Mouse (Mus musculus) splenic B cell, adult 2 months (primary cell): ENCODE data around the gene Setd3.

Experiments
- DNase-seq: peaks from one replicate; pipeline ENCODE4 v3.0.0-alpha.2; 2011; ENCODE audit warnings: low read depth, low spot score
- H3K27me3 ChIP-seq: 2 replicates; pipeline ENCODE4 v1.6.1; 2012; ENCODE audit warnings: mild to moderate bottlenecking, low read length, moderate library complexity, mixed read lengths; ENCODE audit not compliant: control insufficient read depth, poor library complexity, insufficient read depth, severe bottlenecking
- H3K36me3 ChIP-seq: 2 replicates; pipeline ENCODE4 v1.6.1; 2012; ENCODE audit warnings: mild to moderate bottlenecking, low read length, moderate library complexity, mixed read lengths; ENCODE audit not compliant: control insufficient read depth, poor library complexity, insufficient read depth, severe bottlenecking

Gene Setd3

DNA sequence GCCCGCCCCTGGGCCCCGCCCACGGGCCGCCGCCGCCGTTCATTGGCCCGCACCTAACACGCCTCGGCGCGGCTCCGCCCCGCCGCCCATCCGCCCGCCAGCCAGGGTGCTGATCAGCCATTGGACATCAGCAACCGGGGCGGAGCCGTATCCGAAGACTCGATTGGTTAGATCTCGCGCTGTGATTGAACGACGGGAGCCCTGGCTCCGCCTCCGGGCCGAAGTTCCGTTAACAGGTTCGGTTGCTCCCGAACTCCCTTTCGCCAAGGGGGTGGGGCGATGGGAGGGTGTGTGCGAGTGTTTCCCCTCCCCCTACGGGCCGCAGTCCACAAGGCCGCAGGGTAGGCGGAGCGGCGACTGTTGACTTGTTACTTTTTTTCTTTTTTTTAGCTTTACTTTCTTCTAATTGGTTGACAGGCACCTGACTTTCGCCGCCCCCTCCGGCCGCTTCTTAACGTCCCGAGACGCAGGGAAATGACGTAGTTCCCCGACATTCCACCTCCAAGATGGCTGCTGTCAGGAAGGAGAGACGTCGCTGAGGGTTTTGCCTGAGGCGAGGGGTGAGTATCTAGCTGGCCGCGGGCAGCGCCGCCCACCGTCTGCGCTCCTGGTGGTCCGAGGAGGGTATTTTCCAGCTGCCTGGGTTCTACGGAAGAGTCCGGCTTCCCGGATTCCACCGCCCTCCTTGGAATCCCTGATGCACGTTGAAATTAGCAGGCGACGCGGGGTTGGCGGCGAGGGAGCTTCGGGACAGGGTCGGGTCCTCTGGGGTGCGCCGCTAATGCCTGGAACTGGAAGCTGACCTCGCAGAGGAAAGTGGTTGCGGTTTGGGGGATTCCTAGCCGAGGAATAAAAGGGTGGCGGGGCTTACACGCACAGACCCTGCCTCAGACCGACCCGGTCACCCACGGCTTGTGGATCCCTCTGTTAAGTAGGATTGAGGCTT lies 480 bp upstream of the Setd3 start, which contains the start of gene Ccnk:
Gene Ccnk, plus strand, starts transcription at position 259 of the 946 bp plus-strand sequence.
- peaks cover 2% of the 10 kb centered on the region; the same call in 1 of the 2 replicates for H3K36me3 ChIP-seq
- peak; percentile 100 for DNase-seq
- no peaks in the 10 kb centered on the region for H3K27me3 ChIP-seq

DNA sequence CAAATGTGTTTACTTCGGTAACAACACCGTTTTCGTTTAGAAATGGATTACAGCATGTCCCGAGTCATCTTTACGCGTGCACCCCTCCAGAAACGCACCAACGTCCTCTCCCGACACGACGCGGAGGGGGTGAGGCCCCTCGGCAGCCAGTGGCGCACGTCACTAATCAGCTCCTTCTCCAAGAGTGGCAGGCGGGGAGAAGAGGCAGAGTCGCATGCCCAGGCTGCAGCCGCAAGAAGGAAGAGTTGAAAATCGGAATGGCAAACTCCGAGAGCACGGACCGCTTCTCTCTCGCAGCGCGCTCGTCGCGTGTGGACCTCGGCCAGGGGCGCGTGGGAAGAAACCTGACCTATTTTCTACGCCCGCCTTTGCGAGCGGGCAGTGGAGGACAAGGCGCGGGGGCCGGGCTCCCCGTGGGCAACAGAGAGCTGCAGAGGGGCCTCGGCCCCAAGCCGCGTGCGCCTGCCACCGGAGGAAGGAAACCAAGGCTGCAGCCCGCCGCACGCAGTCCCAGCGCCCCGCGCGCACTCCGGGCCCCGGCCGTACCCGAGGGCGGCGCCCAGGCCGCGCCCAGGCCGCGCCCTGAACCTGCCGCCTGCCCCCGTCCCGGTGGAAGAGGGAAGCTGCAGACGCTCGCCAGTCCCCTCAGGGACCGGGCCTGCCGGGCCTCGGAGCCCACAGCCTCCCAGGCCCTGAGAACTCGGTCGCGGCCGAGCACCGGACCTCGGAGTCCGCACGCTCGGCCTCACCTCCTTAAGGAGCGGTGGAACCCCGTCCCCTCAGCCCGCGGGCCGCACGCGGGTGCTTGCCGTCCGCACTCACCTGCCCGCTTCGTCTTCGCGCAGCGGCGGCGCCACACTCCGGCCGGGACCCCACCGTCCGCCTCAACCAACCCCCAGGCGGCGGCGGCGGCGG lies 526 bp downstream of the Setd3 start:
- H3K36me3 ChIP-seq, result peaks cover 2% of the 10 kb centered on the region; the same call in 1 of the 2 replicates
- H3K27me3 ChIP-seq, result no peaks in the 10 kb centered on the region
- DNase-seq, result no peak

DNA sequence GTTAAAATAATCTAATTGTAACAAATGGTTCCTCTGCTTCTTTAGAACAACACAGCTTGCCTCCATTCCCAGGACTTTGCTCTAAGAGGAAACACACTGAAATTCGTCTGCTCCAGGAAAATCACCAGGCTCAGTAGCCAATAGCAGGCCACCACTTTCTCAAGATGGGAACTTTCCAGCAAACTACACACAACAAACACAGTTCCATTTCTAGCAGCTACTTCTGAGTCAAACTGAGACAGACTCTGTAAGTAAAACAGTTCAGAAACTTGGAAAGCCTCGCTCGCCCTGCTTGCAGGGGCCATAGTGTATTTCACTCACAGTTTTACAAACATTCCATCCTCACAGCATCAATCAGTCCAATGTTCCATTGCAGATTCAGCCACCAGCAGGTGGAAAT lies 2.7 kb downstream of the Setd3 start:
- H3K27me3 ChIP-seq, result no peaks in the 10 kb centered on the region
- DNase-seq, result no peak
- H3K36me3 ChIP-seq, result no peaks in the 10 kb centered on the region

DNA sequence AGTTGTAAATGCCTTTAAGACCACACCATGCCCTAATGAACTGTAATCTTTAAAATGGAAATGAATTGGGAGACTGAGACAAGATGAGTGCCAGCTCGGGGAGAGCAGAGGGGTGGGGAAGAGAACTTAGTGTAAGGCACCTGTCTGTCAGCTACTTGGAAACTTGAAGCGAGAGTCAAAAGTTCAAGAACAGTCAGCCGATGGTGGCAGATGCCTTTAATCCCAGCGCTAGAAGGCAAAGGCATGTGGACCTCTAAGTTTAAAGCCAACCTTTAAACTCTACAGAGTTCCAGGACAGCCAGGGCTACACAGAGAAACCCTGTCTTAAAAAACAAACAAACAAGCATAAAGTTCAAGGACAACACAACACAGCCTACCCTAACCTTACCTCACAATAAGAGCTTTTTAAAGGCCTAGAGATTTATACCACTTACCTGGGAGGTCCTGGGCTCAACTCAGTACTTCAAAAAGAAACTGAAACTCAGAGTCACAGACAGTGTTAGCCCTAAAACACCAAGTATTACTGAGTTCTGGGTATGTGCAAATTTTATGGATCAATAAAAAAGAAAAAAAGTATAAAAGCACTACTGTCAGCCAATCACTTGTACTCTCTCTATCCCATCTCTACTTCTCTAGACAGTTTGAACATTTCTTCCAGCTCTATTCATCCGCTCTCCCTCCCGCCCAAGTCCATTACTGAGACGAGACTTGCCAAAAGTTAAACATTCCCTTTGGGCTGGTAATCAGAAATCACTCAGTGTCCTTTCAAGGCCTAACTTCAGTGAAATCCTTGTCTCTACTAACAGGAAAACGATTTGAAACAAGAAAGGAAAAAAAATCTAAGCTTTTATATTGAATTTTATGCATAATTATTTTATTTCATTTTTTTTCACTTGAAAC lies 4.3 kb downstream of the Setd3 start:
- no peaks in the 10 kb centered on the region for H3K27me3 ChIP-seq
- DNase-seq, result no peak

DNA sequence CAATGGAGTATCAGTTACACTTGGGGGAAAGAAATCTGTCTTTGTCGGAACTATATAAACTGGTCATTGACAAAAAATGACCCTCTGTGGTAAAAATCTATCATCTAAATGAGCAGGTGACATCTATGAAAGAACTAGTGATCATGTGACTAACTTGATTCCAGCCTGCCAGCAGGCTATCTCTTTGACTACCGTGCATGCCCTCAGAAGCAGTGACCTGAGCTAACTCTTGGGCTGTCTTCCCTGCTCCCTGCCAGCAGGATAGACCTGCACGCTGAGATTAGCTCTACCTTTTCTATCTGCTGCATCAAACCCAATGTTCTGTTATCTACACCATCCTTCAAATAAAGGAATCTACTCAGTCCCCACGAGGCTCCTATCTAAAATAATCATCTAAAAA lies 6.5 kb downstream of the Setd3 start:
- no peaks in the 10 kb centered on the region for H3K27me3 ChIP-seq
- DNase-seq, result no peak
- H3K36me3 ChIP-seq, result no peaks in the 10 kb centered on the region

More for the DNA sequence above, 4.3 kb downstream of the Setd3 start:
- no peaks in the 10 kb centered on the region for H3K36me3 ChIP-seq

DNA sequence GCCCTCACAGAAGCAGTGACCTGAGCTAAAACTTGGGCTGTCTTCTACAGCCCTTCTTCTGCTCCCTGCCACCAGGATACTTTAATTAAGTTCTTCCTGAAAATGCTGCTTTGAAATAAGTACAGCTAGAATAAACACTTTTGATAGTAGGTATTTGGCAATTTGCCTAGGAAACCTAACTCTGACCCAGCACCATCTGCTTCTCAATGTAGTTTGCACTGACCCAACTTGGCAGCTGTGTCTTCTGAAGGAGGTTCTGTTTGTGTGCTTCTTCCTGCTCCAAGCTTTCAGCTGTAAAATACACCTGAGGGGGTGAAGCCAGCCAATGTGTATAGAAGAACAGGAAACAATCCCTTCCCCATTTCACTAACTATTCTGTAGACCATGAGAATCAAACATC lies 7.8 kb downstream of the Setd3 start:
- H3K27me3 ChIP-seq, result no peaks in the 10 kb centered on the region
- H3K36me3 ChIP-seq, result no peaks in the 10 kb centered on the region
- DNase-seq, result no peak

DNA sequence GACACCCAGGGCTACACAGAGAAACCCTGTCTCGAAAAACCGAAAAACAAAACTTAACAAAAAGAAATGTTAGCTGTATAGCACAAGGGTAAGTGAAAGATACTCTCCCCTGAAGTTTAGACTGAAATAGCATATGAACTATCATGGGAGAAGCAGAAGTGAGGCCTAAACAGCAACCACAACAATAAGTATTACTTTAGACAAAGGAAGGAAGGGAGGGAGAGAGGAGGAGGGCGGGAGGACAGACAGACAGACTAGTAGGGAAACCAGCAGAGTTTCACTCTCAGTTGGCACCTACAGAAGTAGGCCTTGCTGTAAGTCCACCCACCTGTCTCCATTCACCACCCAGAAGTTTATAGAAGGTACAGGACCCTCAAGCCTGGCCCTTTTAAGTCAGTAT lies 8.6 kb downstream of the Setd3 start:
- H3K36me3 ChIP-seq, result no peaks in the 10 kb centered on the region
- DNase-seq, result peak; percentile 44
- no peaks in the 10 kb centered on the region for H3K27me3 ChIP-seq

DNA sequence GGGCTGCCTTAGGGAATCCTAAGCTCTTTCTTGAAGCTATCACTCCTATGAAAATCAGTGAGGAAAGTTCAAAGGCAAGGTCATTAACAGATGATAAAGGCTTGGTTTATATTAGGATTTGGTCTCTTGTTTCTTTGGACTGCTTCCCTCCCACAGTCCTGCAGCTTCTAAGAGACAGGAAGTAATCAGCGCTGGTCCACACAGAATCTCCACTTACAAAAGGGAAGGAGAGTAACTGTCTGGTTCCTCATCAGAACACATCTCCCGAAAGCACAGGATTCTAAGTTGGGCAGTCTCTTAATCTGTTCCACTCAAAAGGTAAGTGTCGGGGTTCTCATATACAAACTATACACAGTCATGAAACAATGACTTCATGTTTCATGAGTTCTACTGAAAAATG lies 10.2 kb downstream of the Setd3 start:
- Histone ChIP-seq H3K27me3 (no peaks in the 10 kb centered on the region), H3K36me3 (no peaks in the 10 kb centered on the region)
- no peak for DNase-seq

DNA sequence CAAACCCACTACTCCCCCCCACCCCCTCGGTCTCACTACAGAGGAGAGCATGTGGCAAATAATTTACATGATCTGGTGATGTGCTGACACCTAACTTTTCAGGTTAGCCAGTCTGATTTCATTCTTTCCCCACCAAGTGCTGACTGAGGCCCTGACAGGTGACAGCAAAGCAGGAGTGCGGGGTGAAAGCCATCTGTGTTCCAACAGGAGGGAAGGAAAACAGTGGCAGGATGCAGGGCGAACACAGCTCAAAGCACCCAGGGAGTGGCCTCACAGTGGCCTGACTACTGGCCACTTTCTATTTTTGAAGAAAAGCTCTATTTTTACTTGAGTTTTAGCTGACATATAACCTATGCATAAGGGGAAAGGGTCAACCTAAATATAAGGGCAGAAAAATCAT lies 15.4 kb downstream of the Setd3 start:
- Histone ChIP-seq H3K36me3 (peaks cover 5% of the 10 kb centered on the region), H3K27me3 (no peaks in the 10 kb centered on the region)
- DNase-seq, result no peak

DNA sequence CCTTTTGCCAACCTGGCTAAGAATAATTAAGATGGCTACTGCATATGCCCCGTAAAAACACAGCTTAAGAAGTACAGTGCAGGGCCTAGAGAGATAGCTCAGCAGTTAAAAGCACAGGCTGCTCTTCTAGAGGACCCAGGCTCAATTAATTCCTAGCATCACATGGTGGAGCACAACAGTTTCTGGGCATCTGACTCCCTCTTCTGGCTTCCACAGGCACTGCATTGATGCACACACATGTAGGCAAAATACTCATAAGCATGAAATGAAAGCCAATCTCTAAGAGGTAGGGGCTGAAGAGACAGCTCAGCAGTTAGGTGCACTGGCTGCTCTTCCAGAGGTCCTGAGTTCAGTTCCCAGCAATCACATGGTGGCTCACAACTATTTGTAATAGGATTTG lies 17.1 kb downstream of the Setd3 start:
- H3K27me3 ChIP-seq, result no peaks in the 10 kb centered on the region
- peak; percentile 34 for DNase-seq
- peaks cover 6% of the 10 kb centered on the region for H3K36me3 ChIP-seq

DNA sequence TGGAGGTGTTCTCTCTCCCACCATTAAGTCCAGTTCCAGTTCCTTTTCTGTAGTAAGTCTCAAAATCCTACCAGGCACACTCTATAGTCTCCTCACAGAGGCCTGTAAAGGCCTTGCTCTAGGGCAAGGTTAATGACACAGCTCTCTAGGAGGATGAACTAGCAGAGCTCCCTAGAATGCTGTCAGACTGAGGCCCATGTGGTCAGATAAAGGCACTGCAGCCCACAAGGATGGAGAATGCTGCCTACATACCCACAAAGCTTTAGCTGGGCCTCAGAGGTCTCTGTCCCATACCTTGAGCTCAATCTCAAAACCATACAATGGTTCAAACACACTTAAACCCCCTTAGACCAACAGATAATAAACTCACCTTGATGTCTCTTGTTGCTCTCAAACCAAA lies 19.3 kb downstream of the Setd3 start:
- Histone ChIP-seq H3K27me3 (no peaks in the 10 kb centered on the region), H3K36me3 (peaks cover 6% of the 10 kb centered on the region)
- DNase-seq, result no peak

DNA sequence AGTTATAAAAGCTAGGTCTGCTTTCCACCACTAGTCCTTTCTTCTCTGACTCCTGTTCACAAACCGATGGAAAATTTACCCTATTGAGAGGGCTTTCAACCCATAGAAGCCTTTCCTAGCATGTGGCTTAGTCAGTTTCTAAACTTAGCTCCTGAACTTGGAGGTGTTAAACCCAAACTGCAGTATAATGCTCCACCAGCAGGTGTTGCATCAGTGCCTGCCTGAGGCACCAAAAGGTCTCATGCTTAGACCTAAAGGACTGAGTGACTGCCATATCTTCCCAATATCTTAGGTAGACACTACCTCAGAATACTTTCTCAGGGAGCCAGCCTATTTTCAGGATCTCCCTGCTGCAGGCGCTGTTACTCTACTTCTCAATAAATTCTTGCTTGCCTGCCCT lies 26.4 kb downstream of the Setd3 start:
- Histone ChIP-seq H3K36me3 (0 out of 2 replicates have a peak, but pooled peaks cover 4% of the 10 kb centered on the region), H3K27me3 (no peaks in the 10 kb centered on the region)
- peak; percentile 12 for DNase-seq

DNA sequence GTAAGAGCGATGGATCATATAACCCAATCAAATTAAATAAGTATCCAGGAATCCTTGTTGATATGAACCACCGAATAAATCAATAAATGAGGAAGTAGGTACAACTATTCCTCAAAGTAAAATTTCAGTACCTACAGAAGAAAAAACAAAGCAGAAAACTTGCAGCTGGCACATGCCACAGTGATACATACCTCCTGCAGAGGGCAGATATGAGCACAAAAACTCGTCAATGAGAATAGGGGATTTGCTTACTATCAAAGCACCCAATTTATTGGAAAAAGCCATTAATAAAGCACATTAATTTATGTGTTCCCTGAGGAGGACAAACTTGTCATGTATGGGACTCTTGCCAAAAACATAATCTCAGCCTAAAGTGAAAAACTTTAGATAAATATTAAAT lies 29.4 kb downstream of the Setd3 start:
- Histone ChIP-seq H3K36me3 (0 out of 2 replicates have a peak, but pooled peaks cover 5% of the 10 kb centered on the region), H3K27me3 (no peaks in the 10 kb centered on the region)
- DNase-seq, result peak; percentile 13

DNA sequence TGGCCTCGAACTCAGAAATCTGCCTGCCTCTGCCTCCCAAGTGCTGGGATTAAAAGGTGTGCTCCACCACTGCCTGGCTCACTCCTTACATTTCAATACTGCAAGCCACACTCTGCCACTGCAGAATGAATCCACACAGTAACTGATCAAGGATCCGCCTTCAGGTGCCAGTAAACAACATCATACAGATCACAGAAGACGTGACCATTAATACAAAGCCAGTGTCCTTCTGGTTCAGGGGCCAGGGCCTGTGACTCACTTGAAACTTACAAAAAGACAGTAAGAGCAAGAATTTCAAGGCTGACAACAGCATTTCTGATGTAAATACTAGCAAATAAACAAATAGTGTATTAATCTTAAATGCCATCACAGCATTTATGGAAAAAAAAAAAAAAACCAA lies 33.9 kb downstream of the Setd3 start:
- no peak for DNase-seq
- Histone ChIP-seq H3K36me3 (peaks cover 7% of the 10 kb centered on the region; the same call in 1 of the 2 replicates), H3K27me3 (no peaks in the 10 kb centered on the region)
